Mouse (Mus musculus) granulocyte monocyte progenitor cell, adult 5-6 weeks (primary cell): ENCODE measurements around the gene Ubr3. TPM values are rescaled to one million over a fixed set of nuclear protein-coding genes. Genes with fewer than 3 reads are reported as not detected.

Experiments
- ATAC-seq: replicated peaks from 2 replicates; pipeline ENCODE4 v1.8.0; 2016; ENCODE audit warnings: mild to moderate bottlenecking, moderate TSS enrichment, inconsistent platforms; ENCODE audit not compliant: poor library complexity, severe bottlenecking
- total RNA-seq, 2 experiments: library from RNA; stranded (forward) in 1 of 2; stranded (reverse) in 1 of 2; fragments of 200-712, 200-1000 nt in 1 of 2; fragments of >200 nt in 1 of 2; fragmentation: Nextera tagmentation in 1 of 2; gene quantifications; 2 replicates each; pipeline ENCODE4 v1.2.3; 2014 to 2017

Ubr3 gene
- total RNA-seq (2014; fragmentation: Nextera tagmentation), result 35.2 and 40.8 TPM in 2 replicates
- 33.3 and 41.9 TPM in 2 replicates for total RNA-seq (2017)

- ATAC-seq, result peak; percentile 94
These were observed at the start of gene Ubr3 for GRCm38 (mm10) chr2:69897039-69897617. Gene Ubr3 (plus strand): TSS chr2:69897246.

- ATAC-seq, result no peak
These were observed 47.8 kb upstream of the Ubr3 start for GRCm38 (mm10) chr2:69849215-69849614.

GRCm38 (mm10) chr2:69851427-69852058 lies 45.5 kb upstream of the Ubr3 start:
- ATAC-seq, result no peak

GRCm38 (mm10) chr2:69856392-69856791 lies 40.7 kb upstream of the Ubr3 start:
- peak; percentile 56 for ATAC-seq

- ATAC-seq, result no peak
These were observed 39.2 kb upstream of the Ubr3 start for GRCm38 (mm10) chr2:69857882-69858281.

GRCm38 (mm10) chr2:69860972-69861452 lies 36.0 kb upstream of the Ubr3 start:
- ATAC-seq, result peak; percentile 81

- ATAC-seq, result peak; percentile 92
These were observed 35.5 kb upstream of the Ubr3 start, which contains the start of gene Ssb for GRCm38 (mm10) chr2:69861485-69862091. Gene Ssb (plus strand): TSS chr2:69861562.

- no peak for ATAC-seq
These were observed 34.9 kb upstream of the Ubr3 start for GRCm38 (mm10) chr2:69862117-69862657.

GRCm38 (mm10) chr2:69883990-69884391 lies 13.1 kb upstream of the Ubr3 start:
- no peak for ATAC-seq

- no peak for ATAC-seq
These were observed 12.5 kb upstream of the Ubr3 start for GRCm38 (mm10) chr2:69884581-69884980.

GRCm38 (mm10) chr2:69885050-69885449 lies 12.0 kb upstream of the Ubr3 start:
- peak; percentile 21; the same call in 1 of the 2 replicates for ATAC-seq

GRCm38 (mm10) chr2:69885451-69886305 lies 11.4 kb upstream of the Ubr3 start, which contains the start of gene Mettl5:
Gene Mettl5 (minus strand): TSS chr2:69885615.
- peak; percentile 99 for ATAC-seq

- no peak for ATAC-seq
These were observed 8.1 kb upstream of the Ubr3 start for GRCm38 (mm10) chr2:69888957-69889356.

- ATAC-seq, result peak; percentile 87
These were observed 6.2 kb upstream of the Ubr3 start for GRCm38 (mm10) chr2:69890843-69891242.

- ATAC-seq, result no peak
These were observed 3.9 kb upstream of the Ubr3 start for GRCm38 (mm10) chr2:69893145-69893544.

GRCm38 (mm10) chr2:69893891-69894290 lies 3.2 kb upstream of the Ubr3 start:
- ATAC-seq, result no peak

- ATAC-seq, result no peak
These were observed 1.4 kb upstream of the Ubr3 start for GRCm38 (mm10) chr2:69895502-69896223.

- no peak for ATAC-seq
These were observed 843 bp upstream of the Ubr3 start for GRCm38 (mm10) chr2:69896224-69896581.
